Mouse (Mus musculus) inflammation-experienced regulatory T-cells, adult 6 months (primary cell): ENCODE measurements around the gene Tlr3. TPM values are rescaled to one million over a fixed set of nuclear protein-coding genes. Genes with fewer than 3 reads are reported as not detected.

Experiments
- polyA plus RNA-seq, 3 experiments: library from polyadenylated mRNA; unstranded; fragments of 100-300 nt; shearing (Covaris generic); gene quantifications; one replicate each; pipeline ENCODE4 v1.2.1; 2017

The Tlr3 gene
- polyA plus RNA-seq, 3 experiments from 2014 or later: 0.17 to 1.1 (median 0.39) TPM

Other genes starting within 250 kb of the Tlr3 start
- not detected for gene F11, start 149.0 kb downstream of the Tlr3 start, polyA plus RNA-seq
- under 1 TPM in 2 of 3 experiments, not detected in 1; 0.13 to 0.34 TPM for gene Klkb1, start 116.2 kb downstream of the Tlr3 start, polyA plus RNA-seq
- gene Gm45753, start 102.6 kb downstream of the Tlr3 start, polyA plus RNA-seq: not detected
- 10 to 100 TPM; 14.4 to 16.6 (median 15.7) TPM for gene Cyp4v3, start 77.9 kb downstream of the Tlr3 start, polyA plus RNA-seq
- not detected for gene Fam149a, start 28.8 kb downstream of the Tlr3 start, polyA plus RNA-seq
- under 1 TPM in 2 of 3 experiments, not detected in 1; 0.17 to 0.63 TPM for gene Sorbs2, start 96.7 kb upstream of the Tlr3 start, polyA plus RNA-seq